Mouse (Mus musculus): ENCODE data around the gene Ccp110. TPM values are rescaled to one million over a fixed set of nuclear protein-coding genes. Genes with fewer than 3 reads are reported as not detected.

Ccp110 gene
- total and polyA plus RNA-seq, 3 experiments, result 10.4 to 12.3 TPM; not detected in 1

DNA sequence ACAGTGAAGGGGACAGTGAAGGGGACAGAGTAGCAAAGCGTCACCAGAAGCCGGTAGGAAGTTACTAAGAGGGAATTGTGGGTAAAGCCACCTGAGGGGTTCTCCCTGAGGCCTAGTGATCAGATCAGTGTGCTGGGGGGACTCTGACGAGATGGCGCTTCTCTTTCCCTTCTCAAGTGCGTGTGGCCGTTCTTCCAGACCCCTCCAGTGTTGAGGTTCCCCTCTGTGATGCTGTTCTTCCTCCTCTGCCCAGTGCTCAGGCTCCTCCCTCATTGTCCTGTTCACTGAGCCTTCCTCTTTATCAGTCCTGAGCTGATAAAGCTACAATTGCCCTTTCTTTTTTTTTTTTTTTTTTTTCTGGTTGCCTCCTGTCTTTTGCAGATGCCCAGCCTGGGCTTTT lies 29.9 kb downstream of the Ccp110 start:
- Histone ChIP-seq H3K79me2 (ENCODE audit: control insufficient read depth, insufficient read depth, low read length, poor library complexity) (peaks cover 6% of the 10 kb centered on the region), H3K4me1 (ENCODE audit: control insufficient read depth in 1 of 2, insufficient read depth in 2 of 2, low read length in 2 of 2) (peaks cover 0 to 5% of the 10 kb centered on the region in 2 experiments; a peak in 1 of 4 replicates), H3K27ac (ENCODE audit: control insufficient read depth, low read depth, low read length) (peak overlapping the region; percentile 71), H3K9me3 (replicated peaks; ENCODE audit: insufficient read depth, low read length) (no peaks in the 10 kb centered on the region), H3K27me3 (ENCODE audit: control insufficient read depth in 1 of 2, insufficient read depth in 2 of 2, low read length in 2 of 2) (no peaks in the 10 kb centered on the region), H3K4me3 (ENCODE audit: control insufficient read depth in 1 of 2, insufficient read depth in 1 of 2, low read depth in 2 of 2, low read length in 2 of 2) (peak overlapping the region; percentile 75 to 97), H3K36me3 (ENCODE audit: control insufficient read depth in 1 of 2, insufficient read depth in 2 of 2, low read length in 2 of 2) (peaks cover 2 to 4% of the 10 kb centered on the region in 2 experiments; a peak in 2 of 4 replicates), H3K9ac (ENCODE audit: control insufficient read depth, low read depth, low read length, poor library complexity, severe bottlenecking) (peak overlapping the region; percentile 82)
- TF ChIP-seq RAD21 (IDR thresholded peaks at IDR 0.05; ENCODE audit: low read depth, low read length), result no peak
- TF ChIP-seq MEF2A (IDR thresholded peaks at IDR 0.05; ENCODE audit: extremely low read depth, insufficient replicate concordance, low read depth, low read length, poor library complexity, severe bottlenecking), result no peak
- TF ChIP-seq MYC (IDR thresholded peaks at IDR 0.05; ENCODE audit: low read depth, low read length), result 0 out of 2 replicates have a peak, but pooled peaks have one; percentile 67
- TF ChIP-seq ZMIZ1 (IDR thresholded peaks at IDR 0.05; ENCODE audit: low read depth, low read length), result no peak
- TF ChIP-seq EP300 (IDR thresholded peaks at IDR 0.05; ENCODE audit: low read depth in 1 of 2, low read length in 2 of 2), result 0 out of 4 replicates have a peak, but pooled peaks of 1 of the 2 experiments have one; percentile 25
- TF ChIP-seq MAZ (IDR thresholded peaks at IDR 0.05; ENCODE audit: low read depth, low read length), result no peak
- peak; percentile 43; the same call in 1 of the 2 replicates for TF ChIP-seq ETS1 (IDR thresholded peaks at IDR 0.05; ENCODE audit: low read depth, low read length)
- no peak for TF ChIP-seq GABPA (IDR thresholded peaks at IDR 0.05; ENCODE audit: low read depth, low read length)
- TF ChIP-seq GATA1 (IDR thresholded peaks at IDR 0.05; ENCODE audit: low read depth, low read length), result peak; percentile 85
- TF ChIP-seq SIN3A (IDR thresholded peaks at IDR 0.05; ENCODE audit: low read length), result 0 out of 2 replicates have a peak, but pooled peaks have one; percentile 57
- no peak; the same call in 1 of the 2 replicates for TF ChIP-seq MXI1 (IDR thresholded peaks at IDR 0.05; ENCODE audit: low read depth, low read length)
- no peak for TF ChIP-seq POLR2AphosphoS2 (IDR thresholded peaks at IDR 0.05; ENCODE audit: low read length)
- TF ChIP-seq HCFC1 (IDR thresholded peaks at IDR 0.05; ENCODE audit: low read depth, low read length), result peak; percentile 65; the same call in 1 of the 2 replicates
- TF ChIP-seq TAL1 (IDR thresholded peaks at IDR 0.05; ENCODE audit: low read length), result no peak
- TF ChIP-seq MAX (IDR thresholded peaks at IDR 0.05; ENCODE audit: low read length), result no peak; the same call in 1 of the 2 replicates
- TF ChIP-seq NRF1 (IDR thresholded peaks at IDR 0.05; ENCODE audit: insufficient read depth, low read depth, low read length, poor library complexity, severe bottlenecking), result no peak
- peak; percentile 48 to 81; a peak in 3 of 4 replicates for TF ChIP-seq POLR2A (IDR thresholded peaks at IDR 0.05; ENCODE audit: control insufficient read depth in 1 of 2, insufficient read depth in 1 of 2, low read depth in 1 of 2, low read length in 2 of 2, poor library complexity in 1 of 2)
- peak; percentile 93 for TF ChIP-seq ZNF384 (IDR thresholded peaks at IDR 0.05; ENCODE audit: low read depth, low read length)
- no peak for TF ChIP-seq E2F4 (IDR thresholded peaks at IDR 0.05; ENCODE audit: borderline replicate concordance, low read depth, low read length)
- no peak for TF ChIP-seq CHD2 (IDR thresholded peaks at IDR 0.05; ENCODE audit: low read length)
- no peak for TF ChIP-seq MAFK (IDR thresholded peaks at IDR 0.05; ENCODE audit: borderline replicate concordance, low read depth, low read length)
- TF ChIP-seq TBP (IDR thresholded peaks at IDR 0.05; ENCODE audit: low read depth, low read length), result peak; percentile 75
- TF ChIP-seq POLR2AphosphoS5 (IDR thresholded peaks at IDR 0.05; ENCODE audit: borderline replicate concordance, low read depth, low read length), result no peak
- peak; percentile 17; the same call in 1 of the 2 replicates for TF ChIP-seq NELFE (IDR thresholded peaks at IDR 0.05; ENCODE audit: low read depth, low read length)
- TF ChIP-seq RCOR1 (IDR thresholded peaks at IDR 0.05; ENCODE audit: low read depth, low read length), result no peak
- DNase-seq (ENCODE audit: low read depth, low spot score), result peak; percentile 87

Measured in MEL (cell line).